Mouse (Mus musculus): ENCODE measurements around the gene Ssc5d.

- TF ChIP-seq CTCF (IDR thresholded peaks at IDR 0.05), result no peak
- TF ChIP-seq EP300 (IDR thresholded peaks at IDR 0.05), result peak; percentile 73
These were observed 48.8 kb upstream of the Ssc5d start, which contains the start of gene Isoc2a for GRCm38 (mm10) chr7:4876753-4877221.

Measured in lung, postnatal 0 days (tissue).